10 mouse cellular contexts compared by ENCODE assay signal in the genomic region with DNA sequence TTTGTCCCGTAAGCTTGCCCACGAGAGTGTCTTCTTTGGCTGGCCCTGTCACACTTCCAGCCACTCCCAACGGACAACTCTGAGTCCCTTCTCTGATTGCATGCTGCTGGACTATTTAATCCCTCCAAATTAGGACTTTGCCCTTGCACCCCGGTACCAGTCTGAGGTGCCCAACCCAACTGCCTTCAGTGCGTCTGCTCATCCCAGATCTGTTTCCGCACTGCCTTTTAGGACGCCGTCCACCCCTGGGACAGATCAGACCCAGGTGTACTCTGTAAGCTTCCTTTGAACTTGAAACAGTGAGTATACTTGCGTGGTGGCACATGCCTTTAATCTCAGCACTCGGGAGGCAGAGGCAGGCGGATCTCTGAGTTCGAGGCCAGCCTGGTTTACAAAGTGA. TPM values are rescaled to one million over a fixed set of nuclear protein-coding genes. Genes with fewer than 3 reads are reported as not detected.
DNase-seq lines count a peak whose midpoint lies in the region; ATAC-seq lines count a peak whose summit lies in the region.
"Had no signal": no experiment of that assay in that cellular context is flagged by ENCODE, and none has a peak within 500 bp of the region (broad histone marks: within the 10 kb centered on the region; RNA-seq: fewer than 3 reads in every experiment).

No protein-coding gene starts in this region.

- no peak for ATAC-seq in kidney, embryonic 15.5 days (replicated peaks; ENCODE audit: low FRiP score)
- ATAC-seq in embryonic facial prominence, embryonic 13.5 days (ENCODE audit: insufficient number of reproducible peaks, insufficient read depth, low FRiP score, low TSS enrichment, low read depth), result no peak
- ATAC-seq in hindbrain, embryonic 15.5 days (ENCODE audit: low FRiP score, low read depth), result no peak
- no peak for ATAC-seq in midbrain, embryonic 15.5 days (replicated peaks)

- H3K4me1 ChIP-seq in kidney, embryonic 15.5 days, result peaks cover 41% of the 10 kb centered on the region
- peaks cover 35% of the 10 kb centered on the region for H3K4me1 ChIP-seq in embryonic facial prominence, embryonic 13.5 days
- H3K4me1 ChIP-seq in hindbrain, embryonic 15.5 days (replicated peaks), result peaks cover 33% of the 10 kb centered on the region
- peaks cover 33% of the 10 kb centered on the region for H3K4me1 ChIP-seq in midbrain, embryonic 15.5 days

- H3K27me3 ChIP-seq in kidney, embryonic 15.5 days, result no peaks in the 10 kb centered on the region
- H3K27me3 ChIP-seq in embryonic facial prominence, embryonic 13.5 days, result no peaks in the 10 kb centered on the region; the same call in 1 of the 2 replicates
- no peaks in the 10 kb centered on the region for H3K27me3 ChIP-seq in hindbrain, embryonic 15.5 days
- H3K27me3 ChIP-seq in midbrain, embryonic 15.5 days (replicated peaks), result no peaks in the 10 kb centered on the region

- 74% methylated on average over 12 of the region's 12 CpGs for WGBS in kidney, embryonic 15.5 days
- WGBS in embryonic facial prominence, embryonic 13.5 days, result 74% methylated on average over 12 of the region's 12 CpGs
- WGBS in hindbrain, embryonic 15.5 days, result 73% methylated on average over 12 of the region's 12 CpGs
- WGBS in midbrain, embryonic 15.5 days, result 73% methylated on average over 12 of the region's 12 CpGs

- H3K27ac ChIP-seq in kidney, embryonic 15.5 days, result no peak overlapping the region
- H3K27ac ChIP-seq in embryonic facial prominence, embryonic 13.5 days, result no peak overlapping the region
- peak overlapping the region; percentile 94 for H3K27ac ChIP-seq in hindbrain, embryonic 15.5 days (replicated peaks)
- H3K27ac ChIP-seq in midbrain, embryonic 15.5 days, result peak overlapping the region; percentile 95

- DNase-seq in kidney, adult 8-10 months, result no peak
- DNase-seq in left cerebral cortex, adult 8-10 months (ENCODE audit: low spot score in 2 of 2), result no peak
- no peak for DNase-seq in urinary bladder, postnatal 36 days (ENCODE audit: low spot score in 2 of 2)
- DNase-seq in thymus, postnatal 14 days, result no peak
- DNase-seq: thymus, postnatal 36 days had no signal

- H3K4me3 ChIP-seq in kidney, embryonic 15.5 days (replicated peaks), result peak overlapping the region; percentile 98
- peak overlapping the region; percentile 99 for H3K4me3 ChIP-seq in embryonic facial prominence, embryonic 13.5 days
- peak overlapping the region; percentile 82 for H3K4me3 ChIP-seq in hindbrain, embryonic 15.5 days
- H3K4me3 ChIP-seq in midbrain, embryonic 15.5 days, result peak overlapping the region; percentile 100

- no peaks in the 10 kb centered on the region for H3K36me3 ChIP-seq in kidney, embryonic 15.5 days
- H3K36me3 ChIP-seq in embryonic facial prominence, embryonic 13.5 days, result no peaks in the 10 kb centered on the region
- no peaks in the 10 kb centered on the region for H3K36me3 ChIP-seq in hindbrain, embryonic 15.5 days
- H3K36me3 ChIP-seq in midbrain, embryonic 15.5 days (replicated peaks), result no peaks in the 10 kb centered on the region
- H3K36me3 ChIP-seq: G1E had no signal

- peak overlapping the region; percentile 74 for H3K4me2 ChIP-seq in kidney, embryonic 15.5 days
- peak overlapping the region; percentile 93 for H3K4me2 ChIP-seq in embryonic facial prominence, embryonic 13.5 days
- peak overlapping the region; percentile 62 for H3K4me2 ChIP-seq in hindbrain, embryonic 15.5 days
- H3K4me2 ChIP-seq in midbrain, embryonic 15.5 days, result peak overlapping the region; percentile 75

- 0 out of 2 replicates have a peak overlapping the region, but pooled peaks have one; percentile 91 for H3K9ac ChIP-seq in kidney, embryonic 15.5 days
- no peak overlapping the region for H3K9ac ChIP-seq in embryonic facial prominence, embryonic 13.5 days
- H3K9ac ChIP-seq in hindbrain, embryonic 15.5 days, result no peak overlapping the region
- H3K9ac ChIP-seq in midbrain, embryonic 15.5 days, result peak overlapping the region; percentile 94; the same call in 1 of the 2 replicates

- H3K9me3 ChIP-seq in kidney, embryonic 15.5 days (replicated peaks), result no peaks in the 10 kb centered on the region
- H3K9me3 ChIP-seq in embryonic facial prominence, embryonic 13.5 days, result no peaks in the 10 kb centered on the region
- H3K9me3 ChIP-seq in hindbrain, embryonic 15.5 days, result no peaks in the 10 kb centered on the region
- no peaks in the 10 kb centered on the region for H3K9me3 ChIP-seq in midbrain, embryonic 15.5 days

RNA-seq across cellular contexts. Expression of a gene that starts 1.3 kb away (rescaled TPM):
- polyA plus RNA-seq in kidney, embryonic 15.5 days (2015; fragmentation: Nextera tagmentation; extraction: Ambion mirVana), result 31.9 and 40.0 TPM in 2 replicates
- 33.7 and 34.6 TPM in 2 replicates for polyA plus RNA-seq in embryonic facial prominence, embryonic 13.5 days (2015; fragmentation: Nextera tagmentation; extraction: Ambion mirVana)
- polyA plus RNA-seq in hindbrain, embryonic 15.5 days (2015; fragmentation: Nextera tagmentation; extraction: Ambion mirVana), result 41.2 and 42.4 TPM in 2 replicates
- 44.7 and 44.9 TPM in 2 replicates for polyA plus RNA-seq in midbrain, embryonic 15.5 days (2015; fragmentation: Nextera tagmentation; extraction: Ambion mirVana)
- total RNA-seq in left cerebral cortex, adult 8-10 months (2022), result 100 to 1,000 TPM; 123 to 157 (median 142) TPM
- total RNA-seq: G1E had no signal
- polyA plus RNA-seq: G1E had no signal

RNA-seq across cellular contexts. Expression of a gene that starts 27.8 kb away (rescaled TPM):
- polyA plus RNA-seq in kidney, embryonic 15.5 days (2015; fragmentation: Nextera tagmentation; extraction: Ambion mirVana), result 5.5 and 7.0 TPM in 2 replicates
- polyA plus RNA-seq in embryonic facial prominence, embryonic 13.5 days (2015; fragmentation: Nextera tagmentation; extraction: Ambion mirVana), result 2.0 and 3.4 TPM in 2 replicates
- 1.6 and 1.9 TPM in 2 replicates for polyA plus RNA-seq in hindbrain, embryonic 15.5 days (2015; fragmentation: Nextera tagmentation; extraction: Ambion mirVana)
- polyA plus RNA-seq in midbrain, embryonic 15.5 days (2015; fragmentation: Nextera tagmentation; extraction: Ambion mirVana), result 3.2 and 3.5 TPM in 2 replicates
- total RNA-seq in left cerebral cortex, adult 8-10 months (2022), result 1 to 10 TPM; 2.4 to 4.8 (median 3.5) TPM
- total RNA-seq: G1E had no signal
- polyA plus RNA-seq: G1E had no signal

RNA-seq across cellular contexts. Expression of a gene that starts 38.0 kb away (rescaled TPM):
- 16.8 and 17.8 TPM in 2 replicates for polyA plus RNA-seq in kidney, embryonic 15.5 days (2015; fragmentation: Nextera tagmentation; extraction: Ambion mirVana)
- polyA plus RNA-seq in embryonic facial prominence, embryonic 13.5 days (2015; fragmentation: Nextera tagmentation; extraction: Ambion mirVana), result 10.2 and 12.7 TPM in 2 replicates
- 2.2 and 2.9 TPM in 2 replicates for polyA plus RNA-seq in hindbrain, embryonic 15.5 days (2015; fragmentation: Nextera tagmentation; extraction: Ambion mirVana)
- polyA plus RNA-seq in midbrain, embryonic 15.5 days (2015; fragmentation: Nextera tagmentation; extraction: Ambion mirVana), result 1.9 and 2.8 TPM in 2 replicates
- total RNA-seq in left cerebral cortex, adult 8-10 months (2022), result 1 to 10 TPM; 1.7 to 2.5 (median 2.0) TPM
- polyA plus RNA-seq: G1E had no signal

Comparison
In these comparisons a context has a peak if more than half of its experiments do, and no peak if none do; other contexts are left out.
1. H3K27ac ChIP-seq: peak in hindbrain, embryonic 15.5 days (single experiment) and midbrain, embryonic 15.5 days (single experiment); none in kidney, embryonic 15.5 days (single experiment) and embryonic facial prominence, embryonic 13.5 days (single experiment).
2. H3K9ac ChIP-seq: peak in kidney, embryonic 15.5 days (single experiment) and midbrain, embryonic 15.5 days (single experiment); none in embryonic facial prominence, embryonic 13.5 days (single experiment) and hindbrain, embryonic 15.5 days (single experiment).
3. Peak in every context shown above with its lines, with median percentiles within 50 percentile points of each other: H3K4me2 ChIP-seq and H3K4me3 ChIP-seq.